Mouse (Mus musculus): ENCODE results near the gene Sycp2l.
A peak's percentile ranks its signal among the peaks of the same experiment; 100 is the strongest.
"Not testable (repeated sequence)": the region's sequence is repeated elsewhere in the genome, so short reads cannot be mapped to it uniquely, and the experiment has no call there.

The Sycp2l gene

GRCm38 (mm10) chr13:41128326-41128725 is 14.2 kb downstream of the Sycp2l start:
- no peak for DNase-seq (ENCODE audit: low read depth)

DNA sequence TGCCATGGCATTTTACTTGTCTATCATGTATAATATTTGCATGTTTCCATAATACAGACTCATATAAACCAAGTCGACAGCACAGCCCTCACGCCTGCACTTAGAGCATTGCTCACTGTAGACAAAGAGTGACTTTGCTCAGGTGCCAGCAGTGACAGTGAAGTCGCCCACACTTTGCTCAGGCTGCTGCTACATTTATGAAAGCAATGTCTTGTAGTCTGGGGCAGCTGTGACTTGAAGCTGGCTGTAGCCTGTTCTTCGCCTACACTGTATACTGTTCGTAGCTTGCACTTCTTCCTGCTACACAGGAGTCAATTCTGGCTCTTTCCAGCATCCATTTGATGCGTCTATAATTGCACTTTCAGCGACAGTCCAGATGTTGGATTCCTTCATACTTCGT is 15.0 kb downstream of the Sycp2l start:
- no peak for DNase-seq (ENCODE audit: low read depth)

DNA sequence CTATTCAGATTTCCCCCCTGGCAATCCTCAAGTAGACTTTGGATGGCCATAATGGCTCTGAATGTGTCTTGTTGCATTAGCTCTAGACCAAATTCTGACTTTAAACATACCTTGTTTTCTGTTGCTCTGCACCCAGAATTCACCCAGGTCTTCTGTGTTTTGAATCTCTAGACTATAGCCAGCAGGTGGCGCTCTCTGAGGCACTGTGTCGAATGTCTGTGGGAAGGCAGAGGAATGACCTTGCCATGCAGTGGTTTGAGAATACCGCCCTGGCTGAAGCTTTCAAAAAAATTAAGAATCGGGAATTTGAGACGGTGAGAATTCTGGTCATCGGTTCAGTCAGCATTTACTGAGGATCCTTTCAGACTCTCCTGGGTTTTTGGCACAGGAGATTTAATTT is 20.8 kb downstream of the Sycp2l start:
- peak; percentile 56 for DNase-seq (ENCODE audit: low read depth)

DNA sequence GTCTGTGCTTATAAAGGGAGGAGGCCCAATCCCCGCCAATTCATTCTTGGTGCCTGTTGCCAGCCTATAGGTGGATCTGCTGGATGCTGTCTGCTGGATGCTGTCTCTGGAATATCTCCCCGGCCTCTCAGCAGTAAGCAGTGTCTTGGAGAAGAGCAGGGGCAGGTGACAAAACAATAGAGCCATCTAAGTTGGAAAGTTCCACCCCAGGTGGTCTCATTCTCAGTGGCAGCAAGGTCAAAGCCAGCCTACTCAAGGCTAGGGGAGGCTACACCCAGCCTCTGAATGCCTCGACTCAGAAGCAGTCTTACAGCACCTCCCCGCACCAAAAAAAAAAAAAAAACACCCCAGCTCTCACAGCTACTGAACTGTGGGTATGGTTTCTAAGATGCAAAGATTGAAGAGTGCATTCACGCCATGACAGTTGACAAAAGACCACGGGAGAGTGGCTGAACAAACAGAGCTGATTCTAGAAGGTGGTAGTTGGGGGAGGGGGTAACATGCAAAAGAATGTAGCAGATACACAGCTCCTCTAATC is 31.4 kb downstream of the Sycp2l start:
- DNase-seq (ENCODE audit: low read depth), result no peak

DNA sequence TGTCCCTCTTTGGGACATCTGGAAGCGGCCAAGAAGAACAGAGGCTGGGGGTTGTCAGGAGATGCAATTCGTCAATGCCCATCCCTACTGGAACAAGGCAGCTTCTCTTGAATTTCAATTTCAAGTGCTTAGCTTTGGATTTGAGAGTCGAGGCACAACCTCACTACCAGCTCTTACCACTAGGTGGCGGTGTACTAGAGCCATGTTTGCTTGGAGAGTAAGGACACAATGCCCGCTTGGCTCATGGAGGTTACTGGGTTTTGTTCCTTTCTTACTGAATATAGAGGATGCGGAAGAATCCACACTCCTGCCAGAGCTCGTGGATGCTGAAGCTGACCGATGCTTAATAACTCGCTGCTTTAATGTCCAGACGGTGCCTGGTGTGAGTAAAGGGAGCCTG is 32.2 kb downstream of the Sycp2l start:
- peak; percentile 39 for DNase-seq (ENCODE audit: low read depth)

DNA sequence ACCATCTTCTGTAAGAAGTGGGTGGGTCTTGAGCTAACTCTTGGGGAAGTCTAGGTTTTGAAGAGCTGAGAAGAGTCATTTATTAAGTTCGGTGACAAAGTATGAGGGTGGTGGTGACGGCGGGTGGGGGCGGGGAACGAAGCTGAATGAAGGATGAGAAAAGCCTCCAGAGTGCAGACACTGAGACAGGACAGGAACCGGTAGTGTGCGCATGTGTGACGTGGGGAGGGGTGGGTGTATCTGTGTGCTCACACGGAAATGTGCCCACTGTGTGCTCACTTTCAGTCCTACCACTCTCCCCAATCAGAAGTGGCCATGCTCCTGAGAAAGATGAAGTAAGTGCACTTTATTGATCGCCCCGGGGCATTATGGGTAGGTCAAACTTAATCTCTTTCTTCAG is 39.0 kb downstream of the Sycp2l start:
- DNase-seq (ENCODE audit: low read depth), result no peak

DNA sequence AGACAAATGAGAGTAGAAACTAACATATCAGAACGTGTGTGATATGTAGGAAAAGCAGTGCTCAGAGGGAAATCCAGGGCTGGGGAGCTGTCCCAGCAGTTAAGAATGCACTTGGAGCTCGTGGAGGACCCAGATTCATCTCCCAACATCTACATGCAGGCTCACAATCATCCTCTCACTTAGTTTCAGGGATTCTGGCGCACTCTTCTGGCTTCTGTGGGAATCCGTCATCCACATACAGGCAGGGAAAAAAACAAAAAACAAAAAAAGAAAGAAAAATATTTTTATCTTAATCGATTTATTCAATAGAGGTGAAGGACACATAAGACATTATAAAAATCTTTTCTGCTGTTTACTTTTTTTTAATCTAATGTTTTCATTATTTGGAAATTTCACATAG is 44.3 kb downstream of the Sycp2l start:
- no peak for DNase-seq (ENCODE audit: low read depth)

- DNase-seq (ENCODE audit: low read depth), result no peak
Observed at GRCm38 (mm10) chr13:41187886-41188285, 73.8 kb downstream of the Sycp2l start.

DNA sequence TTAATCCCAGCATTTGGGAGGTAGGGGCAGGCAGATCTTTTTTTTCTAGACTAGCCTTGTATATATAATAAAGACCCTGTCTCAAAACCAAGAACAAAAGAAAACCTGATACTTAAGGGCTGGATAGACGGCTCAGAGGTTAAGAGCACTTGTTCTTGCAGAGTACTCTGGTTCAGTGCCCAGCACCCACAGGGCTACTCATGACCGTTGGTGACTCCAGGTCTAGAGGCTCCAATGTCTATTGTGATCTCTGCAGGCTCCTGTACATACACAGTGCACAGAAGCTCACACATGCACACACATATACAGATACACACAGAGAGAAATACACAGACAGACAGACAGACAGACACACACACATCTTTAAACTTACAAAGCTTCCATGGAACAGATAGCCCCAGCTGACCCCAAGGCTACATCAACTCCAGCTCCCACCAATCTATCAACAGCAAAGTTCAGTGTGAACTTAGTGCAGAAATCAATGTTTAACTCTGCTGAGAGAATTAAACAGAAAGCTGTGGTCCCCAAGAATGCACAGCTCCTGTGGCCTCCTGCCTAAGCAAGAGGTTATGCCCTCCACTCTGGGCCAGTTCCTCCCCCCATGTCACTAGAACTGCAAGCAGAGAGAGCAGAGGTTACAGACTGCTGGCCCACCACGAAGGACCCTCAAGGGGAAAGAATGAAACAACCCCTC is 81.7 kb downstream of the Sycp2l start:
- DNase-seq (ENCODE audit: low read depth), result no peak

DNA sequence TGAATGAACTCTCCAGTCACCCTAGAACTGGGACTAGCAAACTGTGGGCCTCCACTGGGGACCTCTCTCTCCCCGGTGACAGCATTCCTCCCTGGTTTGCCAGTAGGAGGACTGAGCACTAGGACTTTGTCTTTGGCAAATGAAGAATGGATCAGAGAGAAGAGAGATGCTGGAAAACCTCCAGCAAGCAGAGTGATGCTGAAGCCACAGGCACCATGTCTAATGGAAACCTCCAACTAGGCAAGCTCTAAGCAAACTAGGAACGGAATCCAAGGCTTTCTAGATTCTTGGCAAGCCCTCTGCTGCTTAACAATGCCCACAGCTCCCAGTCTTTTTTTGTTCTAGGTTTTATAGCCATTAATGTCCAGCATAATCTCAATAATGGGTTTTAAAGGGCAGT is 86.8 kb downstream of the Sycp2l start:
- no peak for DNase-seq (ENCODE audit: low read depth)

DNA sequence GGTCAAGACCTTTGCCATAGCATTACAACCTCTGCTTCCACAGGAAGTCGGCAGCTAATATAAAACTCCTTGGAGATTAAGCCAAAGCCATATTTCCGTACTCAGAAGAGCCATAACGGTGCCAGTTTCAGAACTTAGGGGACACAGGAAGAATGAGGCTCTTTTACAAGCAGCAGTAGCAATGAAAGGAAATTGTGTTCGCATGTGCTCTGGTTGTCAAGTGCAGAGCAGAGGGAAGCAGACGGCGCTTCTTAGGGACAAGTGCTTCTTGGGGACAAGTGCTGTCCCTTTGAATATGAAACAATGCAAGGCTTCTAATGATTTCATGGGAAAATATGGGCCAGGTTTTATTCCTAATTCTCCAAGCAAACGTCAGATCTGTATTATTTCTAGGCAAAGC is 89.2 kb downstream of the Sycp2l start:
- DNase-seq (ENCODE audit: low read depth), result no peak

DNA sequence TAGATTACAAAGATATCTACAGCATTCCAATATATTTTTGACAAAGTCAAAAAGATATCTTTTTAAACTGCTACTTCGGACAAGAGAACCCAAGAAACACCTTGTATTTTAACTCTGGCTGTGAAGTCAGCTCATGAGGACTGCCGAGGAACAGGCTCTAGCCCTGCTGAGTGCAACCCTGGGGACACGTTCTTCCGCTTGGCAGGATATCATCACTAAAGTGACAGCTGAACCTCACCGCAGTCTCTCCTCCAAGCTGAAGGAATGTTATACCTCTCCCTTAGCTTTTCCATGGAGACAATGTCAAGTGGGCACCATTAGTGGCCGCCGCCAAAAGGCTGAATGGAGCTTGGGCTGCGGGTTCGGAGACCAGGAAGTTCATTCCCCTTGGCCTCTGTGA is 89.6 kb downstream of the Sycp2l start:
- no peak for DNase-seq (ENCODE audit: low read depth)

DNA sequence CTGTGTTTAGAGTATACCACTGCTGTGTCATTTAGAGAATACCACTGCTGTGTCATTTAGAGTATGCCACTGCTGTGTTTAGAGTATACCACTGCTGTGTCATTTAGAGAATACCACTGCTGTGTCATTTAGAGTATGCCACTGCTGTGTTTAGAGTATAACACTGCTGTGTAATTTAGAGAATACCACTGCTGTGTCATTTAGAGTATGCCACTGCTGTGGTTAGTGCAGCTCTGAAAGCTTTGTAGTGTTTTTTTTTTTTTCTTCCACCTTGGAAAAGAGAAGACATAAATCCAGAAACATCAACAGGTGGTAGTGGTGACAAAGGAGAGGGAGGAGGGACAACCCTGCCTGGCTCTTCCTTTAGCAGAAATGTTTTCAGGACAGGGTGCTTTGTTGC is 91.5 kb downstream of the Sycp2l start:
- DNase-seq (ENCODE audit: low read depth), result not testable (repeated sequence)

GRCm38 (mm10) chr13:41206241-41206640 is 92.1 kb downstream of the Sycp2l start:
- no peak for DNase-seq (ENCODE audit: low read depth)

DNA sequence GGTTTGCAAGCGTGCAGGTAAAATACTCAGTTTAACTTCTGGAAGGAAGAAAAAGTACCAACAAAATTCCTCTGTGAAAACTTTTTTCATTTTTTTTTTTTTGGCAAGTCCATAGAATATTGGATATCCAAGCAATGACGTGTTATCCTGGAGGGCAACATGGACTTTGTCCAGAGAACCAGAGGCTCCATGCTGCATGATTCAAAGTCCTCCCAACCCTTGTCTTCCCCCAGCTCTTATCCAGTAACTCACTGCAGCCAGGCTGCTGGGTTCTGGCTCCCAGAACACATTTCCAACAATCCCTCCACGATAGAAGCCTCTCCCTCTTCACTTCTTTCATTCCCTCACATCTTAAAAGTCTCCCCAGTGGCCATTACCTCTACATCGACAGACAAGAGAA is 97.2 kb downstream of the Sycp2l start:
- DNase-seq (ENCODE audit: low read depth), result no peak

- DNase-seq (ENCODE audit: low read depth), result no peak
Observed at GRCm38 (mm10) chr13:41212558-41213322, 98.6 kb downstream of the Sycp2l start.

DNA sequence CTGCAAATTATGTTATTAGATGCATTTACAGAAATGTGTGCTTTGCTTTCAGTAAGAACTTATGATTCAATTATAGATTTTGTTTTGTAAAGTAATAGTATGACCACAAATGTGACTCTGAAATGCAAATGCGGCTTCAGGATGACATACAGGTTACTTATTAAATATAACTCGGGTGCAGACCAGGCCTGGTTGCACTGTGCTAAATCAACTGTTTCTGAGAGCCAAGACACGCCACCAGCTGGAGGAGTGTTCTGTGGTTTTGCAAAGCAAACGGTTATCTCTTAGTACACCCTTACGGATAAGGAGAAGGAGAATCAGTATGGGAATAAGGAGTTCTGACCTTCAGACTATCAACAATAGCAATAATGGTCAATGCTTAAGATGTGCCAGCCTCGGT is 101.6 kb downstream of the Sycp2l start:
- no peak for DNase-seq (ENCODE audit: low read depth)

DNA sequence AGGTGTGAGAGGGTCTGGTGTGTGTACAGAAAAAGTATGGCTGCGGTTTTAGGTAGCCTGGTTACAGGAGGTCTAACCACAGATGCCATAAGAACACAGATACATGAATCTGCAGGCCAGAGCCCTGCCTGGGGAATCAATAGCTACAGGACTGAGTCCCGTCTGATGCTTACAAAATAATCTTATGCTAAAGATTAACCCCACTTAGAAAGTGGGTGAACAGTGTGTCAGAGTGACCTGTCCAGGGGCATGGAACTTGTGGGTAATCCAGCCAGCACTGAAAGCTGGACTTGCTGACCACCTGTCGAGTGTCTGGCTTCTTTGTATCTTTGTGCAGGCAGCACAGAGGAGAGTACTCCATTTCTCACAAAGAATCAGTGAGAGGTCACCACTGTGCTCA is 102.1 kb downstream of the Sycp2l start:
- no peak for DNase-seq (ENCODE audit: low read depth)

DNA sequence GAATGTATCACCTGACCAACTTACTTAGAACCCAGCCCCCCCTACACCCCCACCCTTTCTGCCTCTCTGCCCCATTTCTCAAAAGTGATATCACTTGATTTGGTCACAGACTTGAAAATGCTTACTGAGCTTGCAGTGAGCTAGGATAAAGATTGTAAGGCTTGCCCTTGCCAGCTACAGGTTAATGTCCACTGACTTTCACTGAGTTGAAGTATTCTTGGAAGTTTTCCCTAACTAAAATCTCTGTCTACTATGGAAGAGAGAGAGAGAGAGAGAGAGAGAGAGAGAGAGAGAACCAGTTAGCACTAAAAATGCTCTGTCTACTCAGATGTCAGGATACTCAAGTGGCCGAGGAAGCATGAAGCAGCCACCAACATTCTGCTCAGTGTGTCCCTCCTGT is 104.9 kb downstream of the Sycp2l start:
- no peak for DNase-seq (ENCODE audit: low read depth)

DNA sequence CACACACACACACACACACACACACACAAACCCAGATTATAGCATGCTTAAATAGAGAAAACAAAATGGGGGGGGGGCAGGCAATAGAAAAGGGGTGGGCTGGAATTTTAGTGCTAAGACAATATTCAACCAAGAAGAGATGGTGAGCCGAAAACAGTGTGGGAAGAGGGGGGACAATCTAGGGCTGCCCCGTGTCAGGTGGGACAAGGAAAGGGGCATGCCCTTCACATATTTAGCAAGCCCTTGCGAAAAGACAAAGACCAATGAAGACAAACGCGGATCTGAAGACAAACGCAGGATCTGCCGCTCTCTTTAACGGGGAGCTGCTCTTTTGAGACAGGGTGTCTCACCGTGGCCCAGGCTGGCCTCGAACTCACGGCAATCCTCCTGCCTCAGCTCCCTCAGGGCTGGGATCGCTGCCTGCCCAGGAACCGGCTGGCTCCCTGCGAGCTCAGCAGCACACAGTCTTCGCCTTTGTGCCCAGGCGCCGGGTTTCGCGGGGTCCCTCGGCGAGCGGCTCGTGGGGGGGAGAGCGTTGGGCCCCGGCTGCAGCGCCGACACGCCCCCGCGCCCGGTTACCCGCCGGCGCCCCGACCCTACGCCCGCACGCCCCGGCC is 105.7 kb downstream of the Sycp2l start:
- peak; percentile 9 for DNase-seq (ENCODE audit: low read depth)

DNA sequence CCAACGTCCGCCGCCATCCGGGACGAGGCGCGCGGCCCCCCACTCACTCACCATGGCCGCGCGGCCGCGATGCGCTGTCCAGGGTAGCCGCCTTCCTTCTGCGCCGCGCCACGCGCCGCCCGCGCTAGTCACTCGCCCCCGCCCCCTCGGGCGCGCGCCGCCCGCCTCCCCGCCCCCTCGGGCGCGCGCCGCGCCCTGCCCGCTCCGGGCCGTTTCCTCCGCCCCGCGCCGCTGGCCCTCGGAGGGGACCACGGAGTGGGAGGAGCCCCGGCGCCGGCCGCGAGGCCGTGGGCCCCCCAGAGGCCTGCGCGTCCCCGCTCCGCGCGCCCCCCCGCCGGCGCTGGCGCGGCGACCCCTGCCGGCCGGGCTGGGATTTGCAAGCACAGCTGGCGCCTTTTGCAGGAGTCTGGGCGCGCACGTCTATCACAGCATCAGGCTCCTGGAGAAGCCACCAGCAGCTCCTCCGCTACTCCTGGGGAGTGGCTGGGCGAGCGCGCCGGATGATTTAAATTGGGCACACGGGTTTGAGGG is 106.3 kb downstream of the Sycp2l start, which contains the start of gene Elovl2:
Elovl2 (minus strand) TSS at position 102 of the 531 bp plus-strand sequence.
- DNase-seq (ENCODE audit: low read depth), result peak; percentile 34

All from c-Kit-positive CD71-negative TER-119-negative erythroid progenitor cells, embryonic 14.5 days (primary cell).